Mouse (Mus musculus) kidney, embryonic 15.5 days (tissue): ENCODE results near the gene Glod4. TPM values are rescaled to one million over a fixed set of nuclear protein-coding genes. Genes with fewer than 3 reads are reported as not detected.

Source experiments
- ATAC-seq: fragments of 200-750 bp; cut with Nextera tagmentation; replicated peaks from 2 replicates; pipeline ENCODE4 v1.8.0; 2017; ENCODE audit warnings: moderate TSS enrichment; ENCODE audit not compliant: low FRiP score
- H3K27ac ChIP-seq: fragments of 300-500 bp; sonication (generic); 2 replicates; pipeline ENCODE4 v1.5.1; 2015; ENCODE audit warnings: mild to moderate bottlenecking, inconsistent platforms
- H3K27me3 ChIP-seq: fragments of 300-500 bp; sonication (generic); 2 replicates; pipeline ENCODE4 v1.6.1; 2015; ENCODE audit warnings: inconsistent platforms
- H3K36me3 ChIP-seq: fragments of 300-500 bp; sonication (generic); 2 replicates; pipeline ENCODE4 v1.6.1; 2015; ENCODE audit warnings: inconsistent platforms
- H3K4me1 ChIP-seq: fragments of 300-500 bp; sonication (generic); 2 replicates; pipeline ENCODE4 v1.6.1; 2015; ENCODE audit warnings: inconsistent platforms
- H3K4me2 ChIP-seq: fragments of 300-500 bp; sonication (generic); 2 replicates; pipeline ENCODE4 v1.6.1; 2015; ENCODE audit warnings: moderate library complexity, mild to moderate bottlenecking, inconsistent platforms
- H3K4me3 ChIP-seq: fragments of 300-500 bp; sonication (generic); replicated peaks from 2 replicates; pipeline ENCODE4 v1.5.1; 2015; ENCODE audit warnings: mild to moderate bottlenecking, inconsistent platforms
- H3K9ac ChIP-seq: fragments of 300-500 bp; sonication (generic); 2 replicates; pipeline ENCODE4 v1.6.1; 2015; ENCODE audit warnings: mild to moderate bottlenecking, inconsistent platforms
- H3K9me3 ChIP-seq: fragments of 300-500 bp; sonication (generic); replicated peaks from 2 replicates; pipeline ENCODE4 v1.6.1; 2016; ENCODE audit warnings: inconsistent platforms
- WGBS: fragments of 180-500 bp; shearing (Covaris S2); methylation state at CpG from one replicate; pipeline ENCODE4 v1.1.7; 2015; ENCODE audit warnings: mixed read lengths; 5-methylcytosine and 5-hydroxymethylcytosine counted together
- polyA plus RNA-seq: library from polyadenylated mRNA; unstranded; fragments of >200 nt; fragmentation: Nextera tagmentation; extraction: Ambion mirVana; gene quantifications from 2 replicates; pipeline ENCODE4 v1.2.1, GENCODE M21; 2015

The Glod4 gene
- 141 and 144 TPM in 2 replicates for polyA plus RNA-seq

DNA sequence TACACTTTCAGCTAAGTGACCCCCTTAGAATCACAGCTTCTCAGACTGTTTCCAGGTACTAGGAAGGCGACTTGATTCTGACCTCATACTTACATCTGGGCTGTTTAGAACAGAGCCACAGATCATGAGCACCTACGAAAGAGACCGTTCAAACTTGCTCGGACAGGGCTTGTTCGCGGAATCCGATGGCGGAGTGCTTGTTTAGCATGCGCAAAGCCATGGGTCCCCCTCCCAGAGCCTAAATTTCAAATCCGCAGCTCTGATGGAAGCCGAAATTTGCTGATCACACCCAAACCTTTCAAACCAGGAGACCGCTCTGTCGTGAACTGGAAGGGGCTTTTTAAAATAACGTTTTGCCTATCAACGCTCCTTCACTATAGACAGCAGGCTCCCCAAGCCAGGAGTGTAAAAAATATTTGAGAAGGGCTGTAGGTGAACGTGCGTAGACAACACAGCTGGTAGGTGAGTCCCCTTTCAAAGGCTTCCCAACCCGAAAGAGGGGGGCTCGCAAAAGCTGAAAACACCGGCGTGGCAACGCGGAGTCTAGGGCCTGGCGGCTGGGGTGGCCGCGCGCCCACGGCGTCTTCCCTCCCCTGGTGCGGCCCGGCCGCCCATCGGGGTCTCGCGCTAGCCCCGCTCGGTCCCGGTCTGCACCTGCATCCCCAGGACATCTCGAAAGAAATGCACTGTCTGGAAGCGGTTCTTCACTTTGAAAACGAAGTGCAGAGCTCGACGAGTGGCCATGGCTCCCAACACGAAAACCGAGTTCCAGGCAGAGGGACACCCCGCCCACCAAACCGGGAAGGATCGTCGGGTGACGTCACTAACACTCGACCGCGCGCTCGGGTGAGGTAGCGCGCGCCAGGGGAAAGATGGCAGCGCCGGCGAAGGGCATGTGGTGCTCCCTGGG is at the start of gene Glod4, which contains the start of gene Mrm3:
TSS of gene Glod4 (minus strand) at position 825 of the 910 bp plus-strand sequence.
TSS of gene Mrm3 (plus strand) at position 815 of the 910 bp plus-strand sequence.
- H3K27ac ChIP-seq, result peak within 1 kb of the TSS; percentile 52
- H3K4me1 ChIP-seq, result peaks cover 23% of the 10 kb centered on the region
- peak within 1 kb of the TSS; percentile 93 for H3K4me3 ChIP-seq
- peak; percentile 84 for ATAC-seq
- H3K9ac ChIP-seq, result peak within 1 kb of the TSS; percentile 86
- H3K27me3 ChIP-seq, result no peaks in the 10 kb centered on the region
- H3K36me3 ChIP-seq, result peaks cover 41% of the 10 kb centered on the region
- H3K9me3 ChIP-seq, result no peaks in the 10 kb centered on the region
- H3K4me2 ChIP-seq, result peak within 1 kb of the TSS; percentile 87
- WGBS, result under 1% methylated on average over 60 of the region's 61 CpGs

DNA sequence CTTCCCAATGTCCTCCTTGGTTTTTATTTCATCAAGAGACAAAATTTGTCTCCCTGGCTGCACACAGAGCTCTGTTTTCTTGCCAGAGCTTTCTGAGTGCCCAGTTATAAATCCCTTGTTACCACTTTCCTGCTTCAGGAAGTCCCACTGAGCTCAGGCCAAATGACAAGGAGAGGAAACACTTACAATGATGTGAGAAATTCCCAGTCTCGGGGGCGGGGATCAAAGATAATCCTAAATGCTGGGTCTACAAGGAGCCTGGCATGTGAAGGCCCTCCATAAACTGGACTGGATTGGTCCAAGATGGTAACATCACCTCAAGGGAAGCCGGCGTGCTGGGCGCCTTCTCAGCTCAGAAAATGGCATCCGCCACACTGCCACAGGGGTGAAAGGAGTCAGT is 49.3 kb upstream of the Glod4 start:
- 49% methylated on average over 6 of the region's 6 CpGs for WGBS
- peaks cover 78% of the 10 kb centered on the region for H3K4me1 ChIP-seq

DNA sequence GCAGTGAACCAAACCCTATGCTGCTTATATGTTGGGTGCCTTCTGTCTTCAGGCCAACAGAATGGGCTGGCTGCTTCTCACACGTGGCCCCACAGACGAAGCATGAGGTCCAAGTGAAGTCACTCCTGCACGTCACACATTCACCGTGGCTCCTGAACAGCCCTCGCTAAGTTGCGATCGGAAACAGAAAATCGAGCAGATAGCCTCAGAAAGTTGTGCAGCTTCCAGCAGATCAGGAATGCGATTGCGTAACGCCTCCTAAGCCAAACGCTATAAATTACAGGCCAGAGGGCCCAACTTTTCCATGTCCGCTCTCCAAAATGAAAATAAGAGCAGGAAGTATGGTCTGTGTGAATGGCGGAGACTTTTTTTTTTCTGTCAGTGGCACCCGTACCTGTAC is 48.9 kb upstream of the Glod4 start:
- ATAC-seq, result no peak
- 28% methylated on average over 15 of the region's 15 CpGs for WGBS
- Histone ChIP-seq H3K4me1 (peaks cover 78% of the 10 kb centered on the region), H3K27ac (peak overlapping the region; percentile 90), H3K4me3 (0 out of 2 replicates have a peak overlapping the region, but pooled peaks have one; percentile 8), H3K27me3 (no peaks in the 10 kb centered on the region), H3K9ac (no peak overlapping the region), H3K9me3 (no peaks in the 10 kb centered on the region), H3K4me2 (peak overlapping the region; percentile 34), H3K36me3 (no peaks in the 10 kb centered on the region)

More for the DNA sequence above, 49.3 kb upstream of the Glod4 start:
- Histone ChIP-seq H3K27me3 (no peaks in the 10 kb centered on the region), H3K36me3 (no peaks in the 10 kb centered on the region), H3K9me3 (no peaks in the 10 kb centered on the region), H3K9ac (no peak overlapping the region), H3K4me2 (peak overlapping the region; percentile 34), H3K27ac (peak overlapping the region; percentile 90), H3K4me3 (0 out of 2 replicates have a peak overlapping the region, but pooled peaks have one; percentile 8)
- ATAC-seq, result no peak

DNA sequence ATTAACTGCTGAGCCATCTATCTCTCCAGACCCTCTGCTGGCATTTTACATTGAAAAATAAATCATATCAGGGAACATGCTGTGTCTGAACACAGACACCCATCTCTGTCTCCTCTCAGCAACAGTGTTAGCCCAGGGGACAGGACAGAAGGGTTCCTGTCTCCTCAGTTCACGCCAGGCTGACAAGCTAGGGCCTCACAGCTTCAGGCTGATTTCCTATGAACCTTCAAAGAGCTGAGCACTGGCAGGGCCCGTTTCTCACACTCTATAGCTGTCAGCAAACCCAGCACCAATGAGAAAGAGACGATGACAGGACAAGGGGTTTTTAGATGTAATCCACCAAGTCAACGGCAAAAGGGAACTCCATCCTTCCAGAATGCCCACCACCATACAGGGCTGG is 48.4 kb upstream of the Glod4 start:
- no peaks in the 10 kb centered on the region for H3K9me3 ChIP-seq
- ATAC-seq, result no peak
- no peaks in the 10 kb centered on the region for H3K27me3 ChIP-seq
- H3K9ac ChIP-seq, result no peak overlapping the region
- 38% methylated on average over 4 of the region's 4 CpGs for WGBS
- no peaks in the 10 kb centered on the region for H3K36me3 ChIP-seq
- peaks cover 81% of the 10 kb centered on the region for H3K4me1 ChIP-seq
- peak overlapping the region; percentile 90 for H3K27ac ChIP-seq
- H3K4me3 ChIP-seq, result no peak overlapping the region
- peak overlapping the region; percentile 34 for H3K4me2 ChIP-seq

DNA sequence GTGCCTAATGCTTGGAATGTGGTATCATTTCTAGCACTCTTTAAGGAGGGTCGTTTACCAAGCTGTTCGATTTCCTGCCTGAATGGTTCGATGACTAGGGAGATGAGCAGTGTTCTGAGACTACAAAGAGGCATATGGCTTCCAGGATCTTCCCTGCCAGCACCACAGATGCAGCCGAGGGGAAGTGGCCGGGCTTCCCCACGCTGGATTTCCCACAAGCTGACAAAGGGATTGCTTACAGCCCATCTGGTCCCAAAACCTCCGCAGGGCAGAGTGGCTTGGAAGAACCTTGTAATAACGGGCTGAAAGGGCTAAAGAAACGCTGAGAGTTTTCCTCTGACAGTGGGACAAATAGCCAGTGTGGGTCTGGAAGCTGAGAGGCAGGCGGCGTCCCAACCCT is 46.8 kb upstream of the Glod4 start:
- 21% methylated on average over 11 of the region's 11 CpGs for WGBS
- no peak for ATAC-seq
- peak overlapping the region; percentile 75 for H3K27ac ChIP-seq
- no peak overlapping the region for H3K9ac ChIP-seq
- no peaks in the 10 kb centered on the region for H3K9me3 ChIP-seq
- no peaks in the 10 kb centered on the region for H3K27me3 ChIP-seq
- H3K4me2 ChIP-seq, result no peak overlapping the region
- peaks cover 89% of the 10 kb centered on the region for H3K4me1 ChIP-seq
- no peak overlapping the region for H3K4me3 ChIP-seq
- no peaks in the 10 kb centered on the region for H3K36me3 ChIP-seq

DNA sequence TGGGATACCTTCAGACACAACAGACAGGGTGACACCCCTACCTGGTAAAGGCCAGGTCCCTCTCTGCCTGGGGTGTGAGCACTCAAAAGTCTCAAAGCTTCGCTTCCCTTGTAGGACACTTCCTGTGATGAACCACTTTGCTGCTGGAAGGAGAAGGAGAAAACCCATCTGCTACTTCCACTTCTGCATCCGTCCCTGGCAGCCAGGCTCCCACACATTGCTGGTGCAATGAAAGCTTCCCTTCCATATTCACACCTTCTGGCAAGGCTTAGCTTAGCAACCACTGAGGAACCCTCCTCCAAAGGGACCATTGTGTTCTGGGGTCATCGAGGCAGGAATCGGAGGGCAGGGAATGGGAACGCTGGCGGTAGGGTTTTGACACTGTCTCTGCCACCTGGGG is 45.1 kb upstream of the Glod4 start:
- no peak for ATAC-seq
- no peaks in the 10 kb centered on the region for H3K9me3 ChIP-seq
- no peak overlapping the region for H3K4me3 ChIP-seq
- H3K36me3 ChIP-seq, result no peaks in the 10 kb centered on the region
- 81% methylated on average over 6 of the region's 6 CpGs for WGBS
- no peak overlapping the region for H3K27ac ChIP-seq
- H3K4me2 ChIP-seq, result no peak overlapping the region
- peaks cover 80% of the 10 kb centered on the region for H3K4me1 ChIP-seq
- no peaks in the 10 kb centered on the region for H3K27me3 ChIP-seq
- no peak overlapping the region for H3K9ac ChIP-seq

DNA sequence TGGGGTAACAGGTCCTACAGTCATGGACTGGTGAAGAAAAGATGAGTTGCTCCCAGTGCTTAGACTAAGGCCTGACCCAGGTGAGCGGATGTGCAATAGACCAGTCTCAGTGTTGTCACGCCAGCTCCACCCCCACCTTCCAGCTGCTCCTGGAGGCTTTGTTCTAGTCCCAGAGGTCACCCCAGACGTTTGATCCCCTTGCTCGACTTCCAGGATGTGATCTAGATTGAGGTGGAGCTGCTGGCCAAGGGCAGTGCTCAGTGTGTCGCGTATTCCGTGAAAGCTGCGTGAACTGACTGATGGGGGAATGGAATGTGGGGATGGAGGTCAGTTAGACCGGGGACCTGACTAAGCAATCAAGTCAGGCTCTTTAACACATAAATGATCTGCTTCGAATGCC is 43.8 kb upstream of the Glod4 start:
- peaks cover 66% of the 10 kb centered on the region for H3K4me1 ChIP-seq
- H3K27me3 ChIP-seq, result no peaks in the 10 kb centered on the region
- no peak; the same call in 1 of the 2 replicates for ATAC-seq
- no peak overlapping the region for H3K9ac ChIP-seq
- no peaks in the 10 kb centered on the region for H3K36me3 ChIP-seq
- WGBS, result 34% methylated on average over 10 of the region's 10 CpGs
- H3K27ac ChIP-seq, result 0 out of 2 replicates have a peak overlapping the region, but pooled peaks have one; percentile 18
- H3K4me2 ChIP-seq, result no peak overlapping the region
- H3K9me3 ChIP-seq, result 0 out of 2 replicates have a peak, but pooled peaks cover 4% of the 10 kb centered on the region
- H3K4me3 ChIP-seq, result no peak overlapping the region

DNA sequence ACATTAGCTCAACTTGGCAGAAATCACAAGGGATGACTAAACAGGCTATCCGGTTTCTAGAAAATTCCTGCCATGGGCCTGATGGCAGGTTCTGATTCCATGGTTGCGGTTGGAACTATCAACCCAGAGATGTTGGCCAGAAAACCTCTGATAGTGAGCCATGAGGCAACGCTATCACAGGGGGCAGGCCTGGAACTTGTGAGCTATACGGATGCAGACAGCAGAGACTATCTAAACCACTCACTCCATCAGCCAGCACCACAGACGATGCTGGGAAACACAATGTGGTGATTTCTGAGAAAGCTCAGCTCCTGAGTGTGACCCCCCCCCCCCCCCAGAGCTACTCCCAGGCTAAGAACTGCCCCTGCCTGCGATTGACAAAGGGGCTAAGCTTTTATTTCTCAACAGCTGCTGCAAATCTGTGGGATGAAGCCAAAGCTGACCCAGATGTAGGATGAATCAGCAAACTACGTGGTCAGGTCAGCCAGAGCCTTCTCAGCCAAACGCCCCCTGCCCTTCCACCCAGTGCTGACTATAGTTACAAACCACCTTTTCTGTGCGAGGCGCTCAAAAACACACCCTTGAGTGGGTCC is 43.1 kb upstream of the Glod4 start:
- ATAC-seq, result no peak
- Histone ChIP-seq H3K4me2 (no peak overlapping the region), H3K27me3 (no peaks in the 10 kb centered on the region), H3K9ac (no peak overlapping the region), H3K27ac (0 out of 2 replicates have a peak overlapping the region, but pooled peaks have one; percentile 14), H3K4me1 (peaks cover 62% of the 10 kb centered on the region), H3K4me3 (no peak overlapping the region), H3K36me3 (no peaks in the 10 kb centered on the region), H3K9me3 (0 out of 2 replicates have a peak, but pooled peaks cover 4% of the 10 kb centered on the region)
- WGBS, result 47% methylated on average over 10 of the region's 10 CpGs

DNA sequence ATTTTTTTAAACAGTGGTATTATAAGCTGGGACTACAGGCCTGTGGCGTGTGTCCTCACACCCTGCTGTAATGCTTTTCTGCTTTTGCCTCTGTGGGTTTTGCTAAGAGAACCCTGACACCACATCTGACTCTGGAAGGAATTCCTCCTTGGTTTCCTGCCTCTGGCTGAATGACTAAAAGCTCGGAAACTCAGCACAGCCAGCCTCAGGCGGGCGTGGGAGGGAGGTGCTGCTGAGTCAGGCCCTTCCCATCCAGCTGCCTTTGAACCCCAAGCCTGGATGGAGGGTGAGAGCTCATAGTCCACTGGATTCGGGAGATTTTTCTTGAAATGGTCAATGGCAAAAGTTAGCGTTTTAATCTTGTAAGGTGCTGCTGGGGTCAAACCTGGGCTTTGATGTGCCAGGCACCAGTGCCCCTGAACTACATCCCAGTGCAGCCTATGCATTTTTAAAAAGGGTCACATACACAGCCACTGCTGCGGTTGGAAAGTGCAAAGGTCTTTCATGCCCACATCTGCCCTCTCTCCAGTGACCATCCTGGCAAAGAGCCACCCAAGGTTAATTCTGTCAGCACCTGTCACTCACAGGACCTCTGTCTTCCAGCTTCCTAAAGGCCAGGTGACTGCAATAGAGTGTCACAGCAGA is 42.0 kb upstream of the Glod4 start:
- H3K36me3 ChIP-seq, result no peaks in the 10 kb centered on the region
- no peak overlapping the region for H3K4me3 ChIP-seq
- H3K4me2 ChIP-seq, result no peak overlapping the region
- ATAC-seq, result no peak
- H3K9me3 ChIP-seq, result 0 out of 2 replicates have a peak, but pooled peaks cover 4% of the 10 kb centered on the region
- no peak overlapping the region for H3K9ac ChIP-seq
- peak overlapping the region; percentile 64; the same call in 1 of the 2 replicates for H3K27ac ChIP-seq
- no peaks in the 10 kb centered on the region for H3K27me3 ChIP-seq
- peaks cover 57% of the 10 kb centered on the region for H3K4me1 ChIP-seq
- WGBS, result 27% methylated on average over 7 of the region's 7 CpGs

DNA sequence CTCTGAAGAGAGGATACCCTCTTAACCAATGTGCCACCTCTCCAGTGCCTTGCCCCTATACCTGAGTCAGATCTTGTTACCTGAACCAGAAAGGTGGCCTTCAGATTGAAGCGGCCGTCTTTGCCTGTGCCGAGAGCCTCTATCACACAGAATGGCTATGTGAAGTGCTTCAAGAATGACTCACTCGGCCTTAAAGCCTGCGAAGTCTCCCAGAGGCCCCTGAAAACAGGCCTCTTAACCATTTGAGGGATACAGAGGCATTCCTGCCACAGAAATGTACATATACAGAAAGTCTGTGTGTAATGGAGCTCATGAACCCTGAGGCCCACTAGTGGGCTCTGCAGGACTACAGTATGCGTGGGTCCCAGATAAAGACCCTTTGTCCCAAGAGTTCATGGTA is 40.3 kb upstream of the Glod4 start:
- Histone ChIP-seq H3K27me3 (no peaks in the 10 kb centered on the region), H3K9me3 (0 out of 2 replicates have a peak, but pooled peaks cover 4% of the 10 kb centered on the region), H3K9ac (no peak overlapping the region), H3K27ac (no peak overlapping the region), H3K4me1 (peaks cover 52% of the 10 kb centered on the region), H3K36me3 (no peaks in the 10 kb centered on the region), H3K4me2 (no peak overlapping the region), H3K4me3 (no peak overlapping the region)
- WGBS, result 89% methylated on average over 6 of the region's 6 CpGs
- no peak for ATAC-seq

DNA sequence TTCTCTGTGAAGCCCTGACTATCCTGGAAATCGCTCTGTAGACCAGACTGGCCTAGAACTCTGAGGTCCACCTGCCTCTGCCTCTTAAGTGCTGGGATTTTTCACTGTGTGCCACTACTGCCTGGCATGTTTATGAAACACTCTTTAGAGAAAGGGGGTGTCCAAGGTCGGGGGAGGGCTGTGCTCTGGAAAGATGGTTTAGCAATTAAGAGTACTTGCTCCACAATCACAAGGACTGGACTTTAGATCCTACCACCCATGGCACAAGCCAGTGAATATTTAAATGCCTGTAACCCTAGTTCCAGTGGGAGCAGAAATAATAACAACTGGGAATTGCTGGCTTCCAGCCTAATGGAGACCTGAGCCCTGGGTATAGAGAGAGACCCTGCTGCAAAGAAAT is 36.4 kb upstream of the Glod4 start:
- 0 out of 2 replicates have a peak, but pooled peaks cover 4% of the 10 kb centered on the region for H3K9me3 ChIP-seq
- H3K4me2 ChIP-seq, result no peak overlapping the region
- ATAC-seq, result no peak
- no peak overlapping the region for H3K4me3 ChIP-seq
- peaks cover 7% of the 10 kb centered on the region; the same call in 1 of the 2 replicates for H3K36me3 ChIP-seq
- WGBS, result 73% methylated on average over 2 of the region's 2 CpGs
- no peak overlapping the region for H3K9ac ChIP-seq
- peak overlapping the region; percentile 61; the same call in 1 of the 2 replicates for H3K27ac ChIP-seq
- no peaks in the 10 kb centered on the region for H3K27me3 ChIP-seq
- peaks cover 14% of the 10 kb centered on the region for H3K4me1 ChIP-seq
